Mouse (Mus musculus) stomach, embryonic 16.5 days (tissue): ENCODE measurements around the gene Gm1527. TPM values are rescaled to one million over a fixed set of nuclear protein-coding genes. Genes with fewer than 3 reads are reported as not detected.
"Not testable (repeated sequence)": the region's sequence is repeated elsewhere in the genome, so short reads cannot be mapped to it uniquely, and the experiment has no call there.

Source experiments
- ATAC-seq: fragments of 200-750 bp; cut with Nextera tagmentation; 2 replicates; pipeline ENCODE4 v1.8.0; 2017; ENCODE audit warnings: moderate number of reproducible peaks, moderate TSS enrichment; ENCODE audit not compliant: insufficient read depth, low FRiP score
- H3K27ac ChIP-seq: fragments of 300-500 bp; sonication (generic); 2 replicates; pipeline ENCODE4 v1.5.1; 2014; ENCODE audit warnings: low read length
- H3K27me3 ChIP-seq: fragments of 300-500 bp; sonication (generic); 2 replicates; pipeline ENCODE4 v1.6.1; 2014; ENCODE audit warnings: low read length, control low read depth, mixed read lengths; ENCODE audit not compliant: control insufficient read depth, insufficient read depth
- H3K36me3 ChIP-seq: fragments of 300-500 bp; sonication (generic); 2 replicates; pipeline ENCODE4 v1.6.1; 2014; ENCODE audit warnings: low read length; ENCODE audit not compliant: control insufficient read depth, insufficient read depth
- H3K4me1 ChIP-seq: fragments of 300-500 bp; sonication (generic); 2 replicates; pipeline ENCODE4 v1.6.1; 2014; ENCODE audit warnings: low read length, control low read depth, mixed read lengths; ENCODE audit not compliant: control insufficient read depth, insufficient read depth
- H3K4me2 ChIP-seq: fragments of 300-500 bp; sonication (generic); 2 replicates; pipeline ENCODE4 v1.6.1; 2014; ENCODE audit warnings: low read depth, low read length, mixed read lengths
- H3K4me3 ChIP-seq: fragments of 300-500 bp; sonication (generic); replicated peaks from 2 replicates; pipeline ENCODE4 v1.5.1; 2014; ENCODE audit warnings: mild to moderate bottlenecking, low read length
- H3K9ac ChIP-seq: fragments of 300-500 bp; sonication (generic); 2 replicates; pipeline ENCODE4 v1.6.1; 2014; ENCODE audit warnings: low read length
- H3K9me3 ChIP-seq: fragments of 300-500 bp; sonication (generic); replicated peaks from 2 replicates; pipeline ENCODE4 v1.6.1; 2016; ENCODE audit warnings: low read length, control low read depth; ENCODE audit not compliant: control insufficient read depth
- WGBS: fragments of 180-500 bp; shearing (Covaris S2); extraction: QIAGEN DNeasy Blood & Tissue Kit; methylation state at CpG from one replicate; pipeline ENCODE4 v1.1.7; 2014; 5-methylcytosine and 5-hydroxymethylcytosine counted together
- polyA plus RNA-seq: library from polyadenylated mRNA; unstranded; fragments of >200 nt; fragmentation: Nextera tagmentation; extraction: Ambion mirVana; gene quantifications from 2 replicates; pipeline ENCODE4 v1.2.1, GENCODE M21; 2015

Gm1527 gene
- polyA plus RNA-seq: not detected in 2 replicates

DNA sequence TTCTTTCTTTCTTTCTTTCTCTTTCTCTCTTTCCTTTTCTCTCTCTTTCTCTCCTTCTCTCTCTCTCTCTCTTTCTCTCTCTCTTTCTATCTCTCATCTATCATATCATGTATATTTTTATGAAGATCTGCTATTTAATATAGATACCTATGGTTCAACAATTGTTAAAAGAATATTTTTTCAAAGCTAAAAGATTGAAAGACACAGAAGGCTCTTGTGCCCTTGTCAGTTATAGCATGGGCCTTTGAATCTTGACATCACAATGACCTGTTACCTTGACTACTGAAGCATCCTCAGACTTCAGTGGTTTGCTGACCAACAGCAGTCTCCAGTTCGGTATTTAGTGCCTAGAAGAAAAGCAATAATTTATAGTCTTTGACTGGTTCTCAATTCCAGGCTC, at the start of gene Gm1527:
Gm1527 (plus strand) TSS at position 301 of the 400 bp plus-strand sequence.
- Histone ChIP-seq H3K4me1 (no peaks in the 10 kb centered on the region), H3K27me3 (no peaks in the 10 kb centered on the region), H3K4me2 (no peak within 1 kb of the TSS), H3K4me3 (no peak within 1 kb of the TSS), H3K36me3 (no peaks in the 10 kb centered on the region), H3K27ac (no peak within 1 kb of the TSS), H3K9me3 (no peaks in the 10 kb centered on the region), H3K9ac (no peak within 1 kb of the TSS)
- no peak for ATAC-seq
- 63% methylated on average over 1 of the region's 1 CpGs for WGBS

DNA sequence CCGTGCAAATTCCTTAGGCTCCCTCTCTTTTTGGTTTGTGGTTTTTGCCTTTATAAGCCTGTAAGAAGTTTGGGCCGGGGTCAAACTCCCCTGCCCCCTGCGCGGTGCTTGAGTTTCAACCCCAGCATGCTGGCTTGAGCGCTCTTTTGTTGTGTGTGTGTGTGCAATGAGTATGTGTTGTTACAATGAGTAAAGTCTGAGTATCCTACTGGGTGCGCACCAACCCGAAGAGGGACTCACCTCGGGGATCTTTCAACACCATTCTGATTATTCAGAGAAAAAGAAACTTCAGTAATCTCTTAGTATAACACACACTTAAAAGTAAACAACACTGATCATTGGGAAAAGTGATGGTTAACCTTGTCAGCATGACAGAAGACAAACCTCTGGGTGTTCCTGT, 49.2 kb upstream of the Gm1527 start:
- Histone ChIP-seq H3K4me2 (no peak overlapping the region), H3K4me1 (no peaks in the 10 kb centered on the region), H3K9ac (no peak overlapping the region), H3K9me3 (no peaks in the 10 kb centered on the region), H3K27ac (no peak overlapping the region), H3K36me3 (no peaks in the 10 kb centered on the region), H3K4me3 (no peak overlapping the region), H3K27me3 (no peaks in the 10 kb centered on the region)
- WGBS: 52% methylated on average over 8 of the region's 8 CpGs
- no peak for ATAC-seq

DNA sequence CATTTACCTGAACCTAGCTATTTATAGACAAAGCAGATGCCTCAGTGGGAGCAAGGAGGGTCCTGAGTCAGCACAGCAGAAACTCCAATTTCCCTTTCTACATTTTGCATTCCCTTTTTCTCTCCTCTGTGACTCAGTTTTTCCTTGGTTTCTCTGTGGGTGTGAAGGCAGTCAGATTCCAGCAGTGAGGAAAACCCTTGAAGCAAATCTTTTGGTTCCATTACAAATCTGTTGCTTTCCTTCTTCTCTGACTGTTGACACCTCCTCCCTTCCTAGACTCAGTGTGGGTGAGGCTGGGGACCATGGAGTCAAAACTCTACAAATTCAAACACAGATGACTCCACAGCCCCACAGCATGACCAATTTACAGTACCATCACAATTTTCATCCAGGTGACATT, 45.3 kb upstream of the Gm1527 start:
- no peaks in the 10 kb centered on the region for H3K36me3 ChIP-seq
- H3K9me3 ChIP-seq: no peaks in the 10 kb centered on the region
- H3K27ac ChIP-seq: no peak overlapping the region
- H3K4me1 ChIP-seq: no peaks in the 10 kb centered on the region
- no peaks in the 10 kb centered on the region for H3K27me3 ChIP-seq
- H3K9ac ChIP-seq: no peak overlapping the region
- H3K4me3 ChIP-seq: no peak overlapping the region
- ATAC-seq: no peak
- no peak overlapping the region for H3K4me2 ChIP-seq

- WGBS: 80% methylated on average over 3 of the region's 3 CpGs
- H3K9ac ChIP-seq, H3K4me1 ChIP-seq, H3K27ac ChIP-seq, ATAC-seq, H3K9me3 ChIP-seq, H3K4me2 ChIP-seq, H3K36me3 ChIP-seq, H3K27me3 ChIP-seq, H3K4me3 ChIP-seq: not testable (repeated sequence)
Measured at GRCm38 (mm10) chr3:28852174-28852573, 40.2 kb upstream of the Gm1527 start.

GRCm38 (mm10) chr3:28859630-28860392, 32.6 kb upstream of the Gm1527 start:
- not testable (repeated sequence) for H3K27me3 ChIP-seq, H3K36me3 ChIP-seq, ATAC-seq, H3K4me3 ChIP-seq, H3K4me2 ChIP-seq, H3K9me3 ChIP-seq, H3K4me1 ChIP-seq, H3K27ac ChIP-seq, H3K9ac ChIP-seq

GRCm38 (mm10) chr3:28896966-28897365, 4.5 kb downstream of the Gm1527 start:
- H3K4me2 ChIP-seq, H3K27ac ChIP-seq, H3K9ac ChIP-seq, H3K27me3 ChIP-seq, ATAC-seq, H3K4me1 ChIP-seq, H3K36me3 ChIP-seq, H3K4me3 ChIP-seq, H3K9me3 ChIP-seq: not testable (repeated sequence)
- 59% methylated on average over 6 of the region's 6 CpGs for WGBS

- 81% methylated on average over 2 of the region's 2 CpGs for WGBS
Measured at GRCm38 (mm10) chr3:28965931-28966330, 73.5 kb downstream of the Gm1527 start.

GRCm38 (mm10) chr3:28968851-28969250, 76.4 kb downstream of the Gm1527 start:
- no peak overlapping the region for H3K4me3 ChIP-seq
- no peaks in the 10 kb centered on the region for H3K4me1 ChIP-seq
- H3K27me3 ChIP-seq: no peaks in the 10 kb centered on the region
- H3K27ac ChIP-seq: no peak overlapping the region
- no peak overlapping the region for H3K9ac ChIP-seq
- ATAC-seq: no peak
- H3K36me3 ChIP-seq: no peaks in the 10 kb centered on the region
- H3K4me2 ChIP-seq: no peak overlapping the region
- H3K9me3 ChIP-seq: no peaks in the 10 kb centered on the region
- 0% methylated on average over 4 of the region's 4 CpGs for WGBS

More at GRCm38 (mm10) chr3:28965931-28966330, 73.5 kb downstream of the Gm1527 start:
- Histone ChIP-seq H3K4me2 (no peak overlapping the region), H3K4me1 (no peaks in the 10 kb centered on the region), H3K36me3 (no peaks in the 10 kb centered on the region), H3K27ac (no peak overlapping the region), H3K9me3 (no peaks in the 10 kb centered on the region), H3K4me3 (no peak overlapping the region), H3K9ac (no peak overlapping the region), H3K27me3 (no peaks in the 10 kb centered on the region)
- no peak for ATAC-seq
